Mouse (Mus musculus) cerebellum, postnatal 14 days (tissue): ENCODE measurements around the gene Wdr20.

ENCODE experiments used
- DNase-seq, 2 experiments: peaks; one replicate each; pipeline ENCODE4 v3.0.0; 2021; ENCODE audit warnings: mixed read lengths in 2 of 2

Wdr20 gene

GRCm38 (mm10) chr12:110828908-110829307, 91.2 kb downstream of the Wdr20 start:
- DNase-seq = no peak

GRCm38 (mm10) chr12:110830293-110831024, 92.7 kb downstream of the Wdr20 start:
- no peak for DNase-seq

GRCm38 (mm10) chr12:110835182-110835581, 97.4 kb downstream of the Wdr20 start:
- no peak for DNase-seq

- no peak for DNase-seq
Measured at GRCm38 (mm10) chr12:110836729-110837128, 99.0 kb downstream of the Wdr20 start.

GRCm38 (mm10) chr12:110837192-110837841, 99.6 kb downstream of the Wdr20 start:
- DNase-seq = no peak

GRCm38 (mm10) chr12:110837850-110838249, 100.1 kb downstream of the Wdr20 start:
- no peak for DNase-seq

GRCm38 (mm10) chr12:110840348-110841198, 102.8 kb downstream of the Wdr20 start, which contains the start of gene Mok:
Gene Mok, minus strand, starts transcription at chr12:110840939.
- DNase-seq = peak; percentile 98 to 99

GRCm38 (mm10) chr12:110841731-110842493, 104.2 kb downstream of the Wdr20 start:
- DNase-seq = no peak

GRCm38 (mm10) chr12:110843194-110844048, 105.7 kb downstream of the Wdr20 start:
- DNase-seq = peak; percentile 91 to 92

GRCm38 (mm10) chr12:110844227-110845130, 106.7 kb downstream of the Wdr20 start:
- peak; percentile 26 to 28 for DNase-seq

GRCm38 (mm10) chr12:110845131-110845880, 107.6 kb downstream of the Wdr20 start:
- peak; percentile 81 to 83 for DNase-seq

- DNase-seq = peak; percentile 44 to 55
Measured at GRCm38 (mm10) chr12:110846191-110846765, 108.5 kb downstream of the Wdr20 start.

GRCm38 (mm10) chr12:110850010-110850928, 112.5 kb downstream of the Wdr20 start, which contains the start of gene Zfp839:
Gene Zfp839, plus strand, starts transcription at chr12:110850253.
- DNase-seq = peak; percentile 92 to 93

- DNase-seq = no peak
Measured at GRCm38 (mm10) chr12:110850929-110851256, 113.1 kb downstream of the Wdr20 start.

GRCm38 (mm10) chr12:110851414-110851813, 113.7 kb downstream of the Wdr20 start:
- peak in 1 of 2 experiments; percentile 8 for DNase-seq

- DNase-seq = peak in 1 of 2 experiments; percentile 11
Measured at GRCm38 (mm10) chr12:110851923-110852322, 114.2 kb downstream of the Wdr20 start.
